Mouse (Mus musculus): ENCODE data around the gene Fbxw11. TPM values are rescaled to one million over a fixed set of nuclear protein-coding genes. Genes with fewer than 3 reads are reported as not detected.
A peak's percentile ranks its signal among the peaks of the same experiment; 100 is the strongest.

Gene Fbxw11
- polyA plus RNA-seq (2016; fragmentation: Nextera tagmentation; extraction: Ambion mirVana), result 34.5 and 36.0 TPM in 2 replicates

GRCm38 (mm10) chr11:32642249-32642876, at the start of gene Fbxw11:
Gene Fbxw11, plus strand, starts transcription at chr11:32642724.
- H3K36me3 ChIP-seq, result no peaks in the 10 kb centered on the region
- H3K4me1 ChIP-seq, result peaks cover 50% of the 10 kb centered on the region
- under 1% methylated on average over 62 of the region's 64 CpGs for whole genome bisulfite sequencing (ENCODE audit: insufficient replicate concordance)
- H3K9me3 ChIP-seq (replicated peaks), result no peaks in the 10 kb centered on the region
- no peaks in the 10 kb centered on the region for H3K27me3 ChIP-seq (replicated peaks)
- peak within 1 kb of the TSS; percentile 91 for H3K4me3 ChIP-seq
- H3K4me2 ChIP-seq, result peak within 1 kb of the TSS; percentile 85
- peak; percentile 92 for ATAC-seq
- H3K27ac ChIP-seq, result peak within 1 kb of the TSS; percentile 99
- H3K9ac ChIP-seq, result peak within 1 kb of the TSS; percentile 98

- Histone ChIP-seq H3K4me1 (peaks cover 4% of the 10 kb centered on the region), H3K4me3 (no peak overlapping the region), H3K27ac (no peak overlapping the region), H3K27me3 (replicated peaks) (no peaks in the 10 kb centered on the region), H3K36me3 (peaks cover 52% of the 10 kb centered on the region), H3K4me2 (no peak overlapping the region), H3K9ac (no peak overlapping the region), H3K9me3 (replicated peaks) (peaks cover 4% of the 10 kb centered on the region; the same call in 1 of the 2 replicates)
- WGBS (ENCODE audit: insufficient replicate concordance), result 71% methylated on average over 7 of the region's 7 CpGs
- ATAC-seq, result no peak
Measured at GRCm38 (mm10) chr11:32593081-32593480, 49.4 kb upstream of the Fbxw11 start.

GRCm38 (mm10) chr11:32594122-32594521, 48.4 kb upstream of the Fbxw11 start:
- Histone ChIP-seq H3K4me2 (no peak overlapping the region), H3K9me3 (replicated peaks) (peaks cover 4% of the 10 kb centered on the region; the same call in 1 of the 2 replicates), H3K4me3 (no peak overlapping the region), H3K27me3 (replicated peaks) (no peaks in the 10 kb centered on the region), H3K4me1 (no peaks in the 10 kb centered on the region), H3K36me3 (peaks cover 57% of the 10 kb centered on the region), H3K27ac (no peak overlapping the region), H3K9ac (no peak overlapping the region)
- whole genome bisulfite sequencing (ENCODE audit: insufficient replicate concordance), result 71% methylated on average over 4 of the region's 4 CpGs
- no peak for ATAC-seq

GRCm38 (mm10) chr11:32600371-32600770, 42.2 kb upstream of the Fbxw11 start:
- Histone ChIP-seq H3K4me1 (peaks cover 14% of the 10 kb centered on the region), H3K4me3 (no peak overlapping the region), H3K4me2 (no peak overlapping the region), H3K9me3 (replicated peaks) (no peaks in the 10 kb centered on the region), H3K9ac (no peak overlapping the region), H3K27me3 (replicated peaks) (no peaks in the 10 kb centered on the region), H3K36me3 (peaks cover 42% of the 10 kb centered on the region), H3K27ac (no peak overlapping the region)
- no peak for ATAC-seq
- WGBS (ENCODE audit: insufficient replicate concordance), result 85% methylated on average over 6 of the region's 6 CpGs

GRCm38 (mm10) chr11:32601528-32602323, 40.8 kb upstream of the Fbxw11 start:
- H3K27ac ChIP-seq, result no peak overlapping the region
- WGBS (ENCODE audit: insufficient replicate concordance), result 48% methylated on average over 12 of the region's 12 CpGs
- no peak overlapping the region for H3K4me3 ChIP-seq
- no peak overlapping the region for H3K4me2 ChIP-seq
- H3K9ac ChIP-seq, result no peak overlapping the region
- peak; percentile 81 for ATAC-seq
- peaks cover 36% of the 10 kb centered on the region for H3K36me3 ChIP-seq
- no peaks in the 10 kb centered on the region for H3K27me3 ChIP-seq (replicated peaks)
- H3K9me3 ChIP-seq (replicated peaks), result no peaks in the 10 kb centered on the region
- peaks cover 14% of the 10 kb centered on the region for H3K4me1 ChIP-seq

GRCm38 (mm10) chr11:32604663-32605062, 37.9 kb upstream of the Fbxw11 start:
- WGBS (ENCODE audit: insufficient replicate concordance), result 67% methylated on average over 4 of the region's 4 CpGs
- no peak overlapping the region for H3K4me3 ChIP-seq
- no peak overlapping the region for H3K4me2 ChIP-seq
- H3K9me3 ChIP-seq (replicated peaks), result no peaks in the 10 kb centered on the region
- H3K9ac ChIP-seq, result no peak overlapping the region
- peaks cover 25% of the 10 kb centered on the region for H3K36me3 ChIP-seq
- ATAC-seq, result no peak
- H3K27ac ChIP-seq, result no peak overlapping the region
- no peaks in the 10 kb centered on the region for H3K27me3 ChIP-seq (replicated peaks)
- peaks cover 14% of the 10 kb centered on the region for H3K4me1 ChIP-seq

- no peak for ATAC-seq
- H3K4me2 ChIP-seq, result no peak overlapping the region
Measured at GRCm38 (mm10) chr11:32605131-32605860, 37.2 kb upstream of the Fbxw11 start.

GRCm38 (mm10) chr11:32605907-32606306, 36.6 kb upstream of the Fbxw11 start:
- Histone ChIP-seq H3K4me1 (peaks cover 14% of the 10 kb centered on the region), H3K36me3 (peaks cover 25% of the 10 kb centered on the region), H3K27me3 (replicated peaks) (no peaks in the 10 kb centered on the region), H3K9me3 (replicated peaks) (no peaks in the 10 kb centered on the region), H3K9ac (no peak overlapping the region), H3K4me3 (no peak overlapping the region), H3K27ac (no peak overlapping the region), H3K4me2 (no peak overlapping the region)
- no peak for ATAC-seq
- WGBS (ENCODE audit: insufficient replicate concordance), result 80% methylated on average over 3 of the region's 3 CpGs

More at GRCm38 (mm10) chr11:32605131-32605860, 37.2 kb upstream of the Fbxw11 start:
- WGBS (ENCODE audit: insufficient replicate concordance), result 67% methylated on average over 7 of the region's 7 CpGs
- peaks cover 14% of the 10 kb centered on the region for H3K4me1 ChIP-seq
- no peak overlapping the region for H3K4me3 ChIP-seq
- H3K9ac ChIP-seq, result no peak overlapping the region
- no peak overlapping the region for H3K27ac ChIP-seq
- H3K9me3 ChIP-seq (replicated peaks), result no peaks in the 10 kb centered on the region
- H3K36me3 ChIP-seq, result peaks cover 22% of the 10 kb centered on the region
- H3K27me3 ChIP-seq (replicated peaks), result no peaks in the 10 kb centered on the region

- Histone ChIP-seq H3K36me3 (peaks cover 37% of the 10 kb centered on the region), H3K27ac (no peak overlapping the region), H3K4me3 (no peak overlapping the region), H3K27me3 (replicated peaks) (no peaks in the 10 kb centered on the region), H3K9ac (no peak overlapping the region), H3K9me3 (replicated peaks) (no peaks in the 10 kb centered on the region), H3K4me2 (no peak overlapping the region), H3K4me1 (0 out of 2 replicates have a peak, but pooled peaks cover 2% of the 10 kb centered on the region)
- no peak for ATAC-seq
Measured at GRCm38 (mm10) chr11:32607319-32607718, 35.2 kb upstream of the Fbxw11 start.

- ATAC-seq, result no peak
- Histone ChIP-seq H3K9me3 (replicated peaks) (no peaks in the 10 kb centered on the region), H3K27ac (no peak overlapping the region), H3K27me3 (replicated peaks) (no peaks in the 10 kb centered on the region), H3K4me1 (no peaks in the 10 kb centered on the region), H3K36me3 (peaks cover 48% of the 10 kb centered on the region), H3K4me3 (no peak overlapping the region), H3K4me2 (no peak overlapping the region), H3K9ac (no peak overlapping the region)
- WGBS (ENCODE audit: insufficient replicate concordance), result 81% methylated on average over 6 of the region's 6 CpGs
Measured at GRCm38 (mm10) chr11:32610616-32611015, 31.9 kb upstream of the Fbxw11 start.

- Histone ChIP-seq H3K27ac (no peak overlapping the region), H3K9me3 (replicated peaks) (no peaks in the 10 kb centered on the region), H3K4me1 (no peaks in the 10 kb centered on the region), H3K4me3 (no peak overlapping the region), H3K36me3 (peaks cover 41% of the 10 kb centered on the region), H3K27me3 (replicated peaks) (no peaks in the 10 kb centered on the region), H3K4me2 (no peak overlapping the region), H3K9ac (no peak overlapping the region)
- no peak for ATAC-seq
- 70% methylated on average over 6 of the region's 6 CpGs for WGBS (ENCODE audit: insufficient replicate concordance)
Measured at GRCm38 (mm10) chr11:32612304-32612703, 30.2 kb upstream of the Fbxw11 start.

- Histone ChIP-seq H3K4me3 (no peak overlapping the region), H3K27ac (no peak overlapping the region), H3K9me3 (replicated peaks) (no peaks in the 10 kb centered on the region), H3K4me2 (no peak overlapping the region), H3K27me3 (replicated peaks) (no peaks in the 10 kb centered on the region), H3K4me1 (peaks cover 7% of the 10 kb centered on the region; the same call in 1 of the 2 replicates), H3K36me3 (peaks cover 49% of the 10 kb centered on the region), H3K9ac (no peak overlapping the region)
- 91% methylated on average over 29 of the region's 29 CpGs for WGBS (ENCODE audit: insufficient replicate concordance)
- 0 out of 2 replicates have a peak, but pooled peaks have one; percentile 26 for ATAC-seq
Measured at GRCm38 (mm10) chr11:32614463-32614862, 28.1 kb upstream of the Fbxw11 start.
